Mouse (Mus musculus): ENCODE results near the gene Gm13285. TPM values are rescaled to one million over a fixed set of nuclear protein-coding genes. Genes with fewer than 3 reads are reported as not detected.
A peak's percentile ranks its signal among the peaks of the same experiment; 100 is the strongest.
"Not testable (repeated sequence)": the region's sequence is repeated elsewhere in the genome, so short reads cannot be mapped to it uniquely, and the experiment has no call there.

Gene Gm13285
- polyA plus RNA-seq, 1 experiment from 2014 or later: 0.16 TPM

GRCm38 (mm10) chr4:88822995-88823394 lies 23.5 kb downstream of the Gm13285 start:
- Histone ChIP-seq H3K4me3 (replicated peaks; ENCODE audit: low read length) (no peak overlapping the region), H3K27me3 (ENCODE audit: control insufficient read depth, insufficient read depth, low read length) (no peaks in the 10 kb centered on the region), H3K27ac (no peak overlapping the region), H3K9me3 (ENCODE audit: control insufficient read depth, low read length) (no peaks in the 10 kb centered on the region), H3K4me2 (replicated peaks) (no peak overlapping the region), H3K9ac (no peak overlapping the region), H3K36me3 (replicated peaks; ENCODE audit: control insufficient read depth, insufficient read depth) (no peaks in the 10 kb centered on the region), H3K4me1 (replicated peaks; ENCODE audit: control insufficient read depth, insufficient read depth, low read length) (no peaks in the 10 kb centered on the region)
- WGBS: 24% methylated on average over 4 of the region's 4 CpGs
- DNase-seq (ENCODE audit: low spot score) (peak; percentile 32), ATAC-seq (ENCODE audit: low FRiP score) (no peak)

GRCm38 (mm10) chr4:88827116-88827515 lies 27.7 kb downstream of the Gm13285 start, which contains the start of gene Ifna6:
TSS of gene Ifna6 (plus strand) at chr4:88827416.
- DNase-seq (ENCODE audit: low spot score); H3K27ac ChIP-seq; H3K9ac ChIP-seq; H3K4me2 ChIP-seq (replicated peaks); H3K4me1 ChIP-seq (replicated peaks; ENCODE audit: control insufficient read depth, insufficient read depth, low read length); H3K36me3 ChIP-seq (replicated peaks; ENCODE audit: control insufficient read depth, insufficient read depth); ATAC-seq (ENCODE audit: low FRiP score); H3K4me3 ChIP-seq (replicated peaks; ENCODE audit: low read length); H3K27me3 ChIP-seq (ENCODE audit: control insufficient read depth, insufficient read depth, low read length); H3K9me3 ChIP-seq (ENCODE audit: control insufficient read depth, low read length): not testable (repeated sequence)

- Histone ChIP-seq H3K36me3 (replicated peaks; ENCODE audit: control insufficient read depth, insufficient read depth) (no peaks in the 10 kb centered on the region), H3K27ac (no peak overlapping the region), H3K27me3 (ENCODE audit: control insufficient read depth, insufficient read depth, low read length) (no peaks in the 10 kb centered on the region), H3K4me3 (replicated peaks; ENCODE audit: low read length) (no peak overlapping the region), H3K4me2 (replicated peaks) (no peak overlapping the region), H3K4me1 (replicated peaks; ENCODE audit: control insufficient read depth, insufficient read depth, low read length) (no peaks in the 10 kb centered on the region), H3K9me3 (ENCODE audit: control insufficient read depth, low read length) (no peaks in the 10 kb centered on the region), H3K9ac (no peak overlapping the region)
- WGBS: 34% methylated on average over 4 of the region's 4 CpGs
- ATAC-seq (ENCODE audit: low FRiP score) (no peak), DNase-seq (ENCODE audit: low spot score) (peak; percentile 59)
Observed at GRCm38 (mm10) chr4:88830523-88830922, 31.1 kb downstream of the Gm13285 start.

- not testable (repeated sequence) for H3K4me3 ChIP-seq (replicated peaks; ENCODE audit: low read length); DNase-seq (ENCODE audit: low spot score); H3K27me3 ChIP-seq (ENCODE audit: control insufficient read depth, insufficient read depth, low read length); H3K9ac ChIP-seq; H3K9me3 ChIP-seq (ENCODE audit: control insufficient read depth, low read length); H3K36me3 ChIP-seq (replicated peaks; ENCODE audit: control insufficient read depth, insufficient read depth); H3K27ac ChIP-seq; H3K4me1 ChIP-seq (replicated peaks; ENCODE audit: control insufficient read depth, insufficient read depth, low read length); ATAC-seq (ENCODE audit: low FRiP score); H3K4me2 ChIP-seq (replicated peaks)
- WGBS: 73% methylated on average over 1 of the region's 1 CpGs
Observed at GRCm38 (mm10) chr4:88835225-88835624, 35.8 kb downstream of the Gm13285 start, which contains the start of gene Ifna5. TSS of gene Ifna5 (plus strand) at chr4:88835525.

- Histone ChIP-seq H3K4me3 (replicated peaks; ENCODE audit: low read length) (no peak overlapping the region), H3K4me1 (replicated peaks; ENCODE audit: control insufficient read depth, insufficient read depth, low read length) (no peaks in the 10 kb centered on the region), H3K27ac (no peak overlapping the region), H3K9me3 (ENCODE audit: control insufficient read depth, low read length) (no peaks in the 10 kb centered on the region), H3K4me2 (replicated peaks) (no peak overlapping the region), H3K27me3 (ENCODE audit: control insufficient read depth, insufficient read depth, low read length) (no peaks in the 10 kb centered on the region), H3K36me3 (replicated peaks; ENCODE audit: control insufficient read depth, insufficient read depth) (no peaks in the 10 kb centered on the region), H3K9ac (no peak overlapping the region)
- DNase-seq (ENCODE audit: low spot score): no peak
- 47% methylated on average over 3 of the region's 3 CpGs for WGBS
- ATAC-seq (ENCODE audit: low FRiP score): no peak
Observed at GRCm38 (mm10) chr4:88838828-88839227, 39.4 kb downstream of the Gm13285 start.

GRCm38 (mm10) chr4:88840058-88840457 lies 40.6 kb downstream of the Gm13285 start:
- 85% methylated on average over 3 of the region's 3 CpGs for WGBS
- ATAC-seq (ENCODE audit: low FRiP score) (no peak), DNase-seq (ENCODE audit: low spot score) (no peak)
- Histone ChIP-seq H3K9me3 (ENCODE audit: control insufficient read depth, low read length) (no peaks in the 10 kb centered on the region), H3K27ac (no peak overlapping the region), H3K4me1 (replicated peaks; ENCODE audit: control insufficient read depth, insufficient read depth, low read length) (no peaks in the 10 kb centered on the region), H3K4me2 (replicated peaks) (no peak overlapping the region), H3K9ac (no peak overlapping the region), H3K36me3 (replicated peaks; ENCODE audit: control insufficient read depth, insufficient read depth) (no peaks in the 10 kb centered on the region), H3K4me3 (replicated peaks; ENCODE audit: low read length) (no peak overlapping the region), H3K27me3 (ENCODE audit: control insufficient read depth, insufficient read depth, low read length) (no peaks in the 10 kb centered on the region)

- DNase-seq (ENCODE audit: low spot score) (no peak), ATAC-seq (ENCODE audit: low FRiP score) (no peak)
- H3K4me1 ChIP-seq (replicated peaks; ENCODE audit: control insufficient read depth, insufficient read depth, low read length): no peaks in the 10 kb centered on the region
- H3K4me3 ChIP-seq (replicated peaks; ENCODE audit: low read length): no peak within 1 kb of the TSS
- H3K36me3 ChIP-seq (replicated peaks; ENCODE audit: control insufficient read depth, insufficient read depth): no peaks in the 10 kb centered on the region
- no peak within 1 kb of the TSS for H3K9ac ChIP-seq
- H3K27me3 ChIP-seq (ENCODE audit: control insufficient read depth, insufficient read depth, low read length): no peaks in the 10 kb centered on the region
- H3K4me2 ChIP-seq (replicated peaks): no peak within 1 kb of the TSS
- WGBS: 39% methylated on average over 2 of the region's 2 CpGs
- H3K27ac ChIP-seq: no peak within 1 kb of the TSS
- no peaks in the 10 kb centered on the region for H3K9me3 ChIP-seq (ENCODE audit: control insufficient read depth, low read length)
Observed at GRCm38 (mm10) chr4:88841438-88841911, 42.0 kb downstream of the Gm13285 start, which contains the start of gene Ifna4. TSS of gene Ifna4 (plus strand) at chr4:88841861.

GRCm38 (mm10) chr4:88845334-88845733 lies 45.9 kb downstream of the Gm13285 start:
- no peak overlapping the region for H3K4me2 ChIP-seq (replicated peaks)
- H3K9ac ChIP-seq: no peak overlapping the region
- no peaks in the 10 kb centered on the region for H3K36me3 ChIP-seq (replicated peaks; ENCODE audit: control insufficient read depth, insufficient read depth)
- DNase-seq (ENCODE audit: low spot score): no peak
- no peak overlapping the region for H3K4me3 ChIP-seq (replicated peaks; ENCODE audit: low read length)
- H3K27ac ChIP-seq: no peak overlapping the region
- H3K4me1 ChIP-seq (replicated peaks; ENCODE audit: control insufficient read depth, insufficient read depth, low read length): no peaks in the 10 kb centered on the region
- no peaks in the 10 kb centered on the region for H3K9me3 ChIP-seq (ENCODE audit: control insufficient read depth, low read length)
- H3K27me3 ChIP-seq (ENCODE audit: control insufficient read depth, insufficient read depth, low read length): no peaks in the 10 kb centered on the region
- no peak for ATAC-seq (ENCODE audit: low FRiP score)
- WGBS: 55% methylated on average over 2 of the region's 2 CpGs

- Histone ChIP-seq H3K27me3 (ENCODE audit: control insufficient read depth, insufficient read depth, low read length) (no peaks in the 10 kb centered on the region), H3K4me2 (replicated peaks) (no peak within 1 kb of the TSS), H3K9me3 (ENCODE audit: control insufficient read depth, low read length) (no peaks in the 10 kb centered on the region), H3K9ac (no peak within 1 kb of the TSS), H3K27ac (no peak within 1 kb of the TSS), H3K4me1 (replicated peaks; ENCODE audit: control insufficient read depth, insufficient read depth, low read length) (no peaks in the 10 kb centered on the region), H3K4me3 (replicated peaks; ENCODE audit: low read length) (no peak within 1 kb of the TSS), H3K36me3 (replicated peaks; ENCODE audit: control insufficient read depth, insufficient read depth) (no peaks in the 10 kb centered on the region)
- DNase-seq (ENCODE audit: low spot score) (no peak), ATAC-seq (ENCODE audit: low FRiP score) (no peak)
- 70% methylated on average over 1 of the region's 1 CpGs for WGBS
Observed at GRCm38 (mm10) chr4:88849698-88850097, 50.2 kb downstream of the Gm13285 start, which contains the start of gene Ifna1. TSS of gene Ifna1 (plus strand) at chr4:88850087.
